In the genomic region with DNA sequence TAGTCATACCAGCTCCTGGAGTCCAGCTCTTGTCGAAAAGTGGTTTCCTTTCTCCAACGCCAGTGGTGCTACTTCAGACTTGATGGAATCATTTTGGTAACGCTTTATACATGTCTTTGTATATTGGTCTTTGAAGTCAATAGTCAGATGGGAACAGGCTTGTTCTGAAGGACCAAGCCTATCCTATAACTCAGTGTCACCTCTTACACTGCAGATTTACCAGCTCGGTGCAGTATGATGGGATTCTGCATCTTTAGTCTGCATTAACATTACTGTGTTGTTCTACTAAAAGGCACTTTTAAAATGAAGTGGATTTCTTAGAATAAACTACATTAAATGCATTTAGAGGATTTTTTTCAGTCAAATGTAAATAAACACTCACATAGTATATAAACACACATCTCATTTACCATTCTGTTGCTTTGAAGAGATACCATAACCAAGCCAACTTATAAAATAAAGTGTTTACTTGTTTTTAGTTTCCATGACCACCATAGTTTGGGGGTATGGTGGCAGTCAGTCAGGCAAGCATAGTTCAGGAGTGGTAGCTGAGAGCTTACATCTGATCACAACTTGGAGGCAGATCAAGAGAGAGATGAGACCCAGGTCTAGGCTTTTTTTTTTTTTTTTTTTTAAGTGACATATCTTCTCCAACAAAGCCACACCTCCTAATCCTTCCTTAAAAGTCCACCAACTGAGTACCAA, we compare ENCODE assay signal across 27 mouse cellular contexts. TPM values are rescaled to one million over a fixed set of nuclear protein-coding genes. Genes with fewer than 3 reads are reported as not detected.
"Had no signal": no experiment of that assay in that cellular context is flagged by ENCODE, and none has a peak within 500 bp of the region (broad histone marks: within the 10 kb centered on the region; RNA-seq: fewer than 3 reads in every experiment).

No protein-coding gene starts in this region.

- H3K9ac ChIP-seq: heart, embryonic 13.5 days; heart, embryonic 15.5 days; hindbrain, embryonic 12.5 days; hindbrain, embryonic 14.5 days; intestine, embryonic 15.5 days; limb, embryonic 12.5 days had no signal

- DNase-seq: gastrocnemius, adult 2 months; gastrocnemius, postnatal 10 days; gastrocnemius, postnatal 25 days; heart, adult 2 months; heart, postnatal 14 days; heart, postnatal 4 days; kidney, adult 18-20 months; kidney, adult 8-10 months; kidney, postnatal 10 days; kidney, postnatal 25 days; kidney, postnatal 4 days; liver had no signal

- H3K4me2 ChIP-seq: heart, embryonic 11.5 days; heart, embryonic 13.5 days; heart, embryonic 15.5 days; hindbrain, embryonic 12.5 days; hindbrain, embryonic 14.5 days; intestine, embryonic 15.5 days; limb, embryonic 12.5 days had no signal

- H3K4me1 ChIP-seq: heart, embryonic 13.5 days; heart, embryonic 15.5 days; hindbrain, embryonic 10.5 days; hindbrain, embryonic 12.5 days; intestine, embryonic 15.5 days; limb, embryonic 10.5 days; limb, embryonic 12.5 days had no signal

- H3K4me3 ChIP-seq: gastrocnemius, adult 2 months; heart, adult 2 months; heart, embryonic 13.5 days; heart, embryonic 15.5 days; hindbrain, embryonic 10.5 days; hindbrain, embryonic 12.5 days; intestine, embryonic 15.5 days; layer of hippocampus, adult 2 months; left cerebral cortex, adult 2 months; limb, embryonic 10.5 days; limb, embryonic 12.5 days had no signal

- H3K27me3 ChIP-seq: heart, embryonic 13.5 days; heart, embryonic 15.5 days; hindbrain, embryonic 12.5 days; intestine, embryonic 15.5 days; limb, embryonic 12.5 days had no signal

- H3K27ac ChIP-seq: gastrocnemius, adult 2 months; heart, adult 2 months; heart, embryonic 13.5 days; heart, embryonic 15.5 days; hindbrain, embryonic 10.5 days; hindbrain, embryonic 12.5 days; hindbrain, embryonic 14.5 days; intestine, embryonic 15.5 days; layer of hippocampus, adult 2 months; left cerebral cortex, adult 2 months; limb, embryonic 10.5 days; limb, embryonic 12.5 days had no signal

- H3K9me3 ChIP-seq: heart, embryonic 13.5 days; heart, embryonic 15.5 days; hindbrain, embryonic 10.5 days; hindbrain, embryonic 12.5 days; intestine, embryonic 15.5 days; limb, embryonic 10.5 days; limb, embryonic 12.5 days had no signal

- ATAC-seq: hindbrain, embryonic 16.5 days; inflammation-experienced regulatory T-cells, adult 6 months; intestine, embryonic 15.5 days; intestine, postnatal 0 days had no signal

RNA-seq across cellular contexts. Expression of gene Ticrr, which starts 11.1 kb away (rescaled TPM):
- total RNA-seq: gastrocnemius, adult 2 months had no signal
- polyA plus RNA-seq: heart, adult 2 months had no signal

RNA-seq across cellular contexts. Expression of gene Rhcg, which starts 53.6 kb away (rescaled TPM):
- total RNA-seq: gastrocnemius, adult 2 months; gastrocnemius, postnatal 10 days; gastrocnemius, postnatal 25 days; gastrocnemius, postnatal 4 days; heart, adult 2 months; heart, postnatal 14 days; heart, postnatal 4 days had no signal
- polyA plus RNA-seq: heart, adult 2 months; heart, embryonic 11.5 days; heart, embryonic 13.5 days; heart, embryonic 15.5 days; inflammation-experienced regulatory T-cells, adult 6 months; intestine, embryonic 15.5 days; intestine, postnatal 0 days; limb, embryonic 10.5 days; limb, embryonic 12.5 days had no signal
